Mouse (Mus musculus) limb, embryonic 12.5 days (tissue): ENCODE data around the gene 1700025G04Rik. TPM values are rescaled to one million over a fixed set of nuclear protein-coding genes. Genes with fewer than 3 reads are reported as not detected.

Experiments
- ATAC-seq: fragments of 200-750 bp; cut with Nextera tagmentation; 2 replicates; pipeline ENCODE4 v1.8.0; 2017; ENCODE audit warnings: low read depth, moderate TSS enrichment; ENCODE audit not compliant: insufficient number of reproducible peaks, insufficient read depth, low FRiP score, low TSS enrichment
- H3K27ac ChIP-seq: fragments of 300-500 bp; sonication (generic); 2 replicates; pipeline ENCODE4 v1.5.1; 2016; ENCODE audit warnings: mild to moderate bottlenecking, moderate library complexity
- H3K27me3 ChIP-seq: fragments of 300-500 bp; sonication (generic); 2 replicates; pipeline ENCODE4 v1.6.1; 2016; ENCODE audit warnings: mild to moderate bottlenecking, moderate library complexity
- H3K36me3 ChIP-seq: fragments of 300-500 bp; sonication (generic); 2 replicates; pipeline ENCODE4 v1.6.1; 2016; ENCODE audit warnings: mild to moderate bottlenecking, moderate library complexity
- H3K4me1 ChIP-seq: fragments of 300-500 bp; sonication (generic); replicated peaks from 2 replicates; pipeline ENCODE4 v1.6.1; 2016
- H3K4me2 ChIP-seq: fragments of 300-500 bp; sonication (generic); 2 replicates; pipeline ENCODE4 v1.6.1; 2016; ENCODE audit warnings: mild to moderate bottlenecking, moderate library complexity
- H3K4me3 ChIP-seq: fragments of 300-500 bp; sonication (generic); replicated peaks from 2 replicates; pipeline ENCODE4 v1.5.1; 2016; ENCODE audit warnings: mild to moderate bottlenecking
- H3K9ac ChIP-seq: fragments of 300-500 bp; sonication (generic); replicated peaks from 2 replicates; pipeline ENCODE4 v1.6.1; 2016; ENCODE audit warnings: mild to moderate bottlenecking, moderate library complexity
- H3K9me3 ChIP-seq: fragments of 300-500 bp; sonication (generic); 2 replicates; pipeline ENCODE4 v1.6.1; 2016; ENCODE audit warnings: mild to moderate bottlenecking, moderate library complexity
- WGBS: fragments of 180-500 bp; shearing (Covaris S2); methylation state at CpG from one replicate; pipeline ENCODE4 v1.1.7; 2016; 5-methylcytosine and 5-hydroxymethylcytosine counted together
- polyA plus RNA-seq: library from polyadenylated mRNA; unstranded; fragments of >200 nt; fragmentation: Nextera tagmentation; extraction: Ambion mirVana; gene quantifications from 2 replicates; pipeline ENCODE4 v1.2.1, GENCODE M21; 2016

1700025G04Rik gene
- polyA plus RNA-seq = 28.3 and 31.1 TPM in 2 replicates

- Histone ChIP-seq H3K4me1 (peaks cover 42% of the 10 kb centered on the region), H3K9ac (peak within 1 kb of the TSS; percentile 94), H3K36me3 (no peaks in the 10 kb centered on the region), H3K27ac (peak within 1 kb of the TSS; percentile 84), H3K9me3 (no peaks in the 10 kb centered on the region), H3K27me3 (peaks cover 5% of the 10 kb centered on the region; the same call in 1 of the 2 replicates), H3K4me3 (peak within 1 kb of the TSS; percentile 89), H3K4me2 (peak within 1 kb of the TSS; percentile 89)
- peak; percentile 84 for ATAC-seq
- 0% methylated on average over 39 of the region's 66 CpGs for WGBS
Measured at GRCm38 (mm10) chr1:152090018-152090553, at the start of gene 1700025G04Rik. Gene 1700025G04Rik, minus strand, starts transcription at chr1:152090125.

GRCm38 (mm10) chr1:152139496-152139895 is 49.6 kb upstream of the 1700025G04Rik start:
- H3K27me3 ChIP-seq = no peaks in the 10 kb centered on the region
- H3K9ac ChIP-seq = no peak overlapping the region
- peaks cover 6% of the 10 kb centered on the region; the same call in 1 of the 2 replicates for H3K9me3 ChIP-seq
- H3K4me1 ChIP-seq = no peaks in the 10 kb centered on the region
- 87% methylated on average over 4 of the region's 4 CpGs for WGBS
- no peak overlapping the region for H3K4me3 ChIP-seq
- no peak overlapping the region for H3K27ac ChIP-seq
- ATAC-seq = no peak
- no peaks in the 10 kb centered on the region for H3K36me3 ChIP-seq
- H3K4me2 ChIP-seq = no peak overlapping the region

- H3K4me2 ChIP-seq = no peak overlapping the region
- 83% methylated on average over 15 of the region's 15 CpGs for WGBS
- H3K4me3 ChIP-seq = no peak overlapping the region
- no peaks in the 10 kb centered on the region for H3K36me3 ChIP-seq
- H3K9ac ChIP-seq = no peak overlapping the region
- ATAC-seq = no peak
- no peaks in the 10 kb centered on the region for H3K9me3 ChIP-seq
- H3K4me1 ChIP-seq = no peaks in the 10 kb centered on the region
- H3K27ac ChIP-seq = no peak overlapping the region
- H3K27me3 ChIP-seq = no peaks in the 10 kb centered on the region
Measured at GRCm38 (mm10) chr1:152130029-152130727, 40.3 kb upstream of the 1700025G04Rik start.

GRCm38 (mm10) chr1:152125451-152125850 is 35.5 kb upstream of the 1700025G04Rik start:
- no peak for ATAC-seq
- Histone ChIP-seq H3K4me1 (0 out of 2 replicates have a peak, but pooled peaks cover 5% of the 10 kb centered on the region), H3K27ac (no peak overlapping the region), H3K36me3 (no peaks in the 10 kb centered on the region), H3K4me2 (no peak overlapping the region), H3K4me3 (no peak overlapping the region), H3K27me3 (no peaks in the 10 kb centered on the region), H3K9ac (no peak overlapping the region), H3K9me3 (no peaks in the 10 kb centered on the region)
- WGBS = 92% methylated on average over 7 of the region's 7 CpGs

- Histone ChIP-seq H3K27me3 (no peaks in the 10 kb centered on the region), H3K9ac (no peak overlapping the region), H3K36me3 (no peaks in the 10 kb centered on the region), H3K9me3 (no peaks in the 10 kb centered on the region), H3K4me3 (no peak overlapping the region), H3K27ac (no peak overlapping the region), H3K4me1 (no peaks in the 10 kb centered on the region), H3K4me2 (no peak overlapping the region)
- no peak for ATAC-seq
- WGBS = 97% methylated on average over 1 of the region's 1 CpGs
Measured at GRCm38 (mm10) chr1:152110123-152110522, 20.2 kb upstream of the 1700025G04Rik start.

GRCm38 (mm10) chr1:152106136-152106535 is 16.2 kb upstream of the 1700025G04Rik start:
- no peak for ATAC-seq
- WGBS = 74% methylated on average over 2 of the region's 2 CpGs

GRCm38 (mm10) chr1:152105246-152105645 is 15.3 kb upstream of the 1700025G04Rik start:
- Histone ChIP-seq H3K27me3 (no peaks in the 10 kb centered on the region), H3K36me3 (no peaks in the 10 kb centered on the region), H3K4me1 (peaks cover 5% of the 10 kb centered on the region; the same call in 1 of the 2 replicates), H3K27ac (no peak overlapping the region), H3K4me3 (no peak overlapping the region), H3K4me2 (no peak overlapping the region), H3K9me3 (no peaks in the 10 kb centered on the region), H3K9ac (no peak overlapping the region)
- no peak for ATAC-seq
- 100% methylated on average over 1 of the region's 1 CpGs for WGBS

More at GRCm38 (mm10) chr1:152106136-152106535, 16.2 kb upstream of the 1700025G04Rik start:
- H3K9ac ChIP-seq = no peak overlapping the region
- no peak overlapping the region for H3K27ac ChIP-seq
- no peaks in the 10 kb centered on the region for H3K36me3 ChIP-seq
- no peaks in the 10 kb centered on the region for H3K9me3 ChIP-seq
- no peaks in the 10 kb centered on the region for H3K27me3 ChIP-seq
- peaks cover 5% of the 10 kb centered on the region; the same call in 1 of the 2 replicates for H3K4me1 ChIP-seq
- no peak overlapping the region for H3K4me3 ChIP-seq
- H3K4me2 ChIP-seq = no peak overlapping the region

- no peak for ATAC-seq
- Histone ChIP-seq H3K4me3 (no peak overlapping the region), H3K27ac (no peak overlapping the region), H3K36me3 (no peaks in the 10 kb centered on the region), H3K27me3 (no peaks in the 10 kb centered on the region), H3K9ac (no peak overlapping the region), H3K9me3 (no peaks in the 10 kb centered on the region), H3K4me1 (peaks cover 5% of the 10 kb centered on the region; the same call in 1 of the 2 replicates), H3K4me2 (no peak overlapping the region)
- WGBS = 51% methylated on average over 5 of the region's 5 CpGs
Measured at GRCm38 (mm10) chr1:152101746-152102145, 11.8 kb upstream of the 1700025G04Rik start.

GRCm38 (mm10) chr1:152096045-152096444 is 6.1 kb upstream of the 1700025G04Rik start:
- no peak for ATAC-seq
- no peaks in the 10 kb centered on the region for H3K36me3 ChIP-seq
- H3K27ac ChIP-seq = no peak overlapping the region
- no peak overlapping the region for H3K4me2 ChIP-seq
- H3K9ac ChIP-seq = no peak overlapping the region
- no peak overlapping the region for H3K4me3 ChIP-seq
- H3K4me1 ChIP-seq = peaks cover 3% of the 10 kb centered on the region
- peaks cover 3% of the 10 kb centered on the region; the same call in 1 of the 2 replicates for H3K27me3 ChIP-seq
- WGBS = 35% methylated on average over 3 of the region's 3 CpGs
- H3K9me3 ChIP-seq = no peaks in the 10 kb centered on the region

GRCm38 (mm10) chr1:152090564-152091545 is 930 bp upstream of the 1700025G04Rik start:
- no peaks in the 10 kb centered on the region for H3K9me3 ChIP-seq
- peaks cover 5% of the 10 kb centered on the region; the same call in 1 of the 2 replicates for H3K27me3 ChIP-seq
- H3K27ac ChIP-seq = peak overlapping the region; percentile 84
- peak overlapping the region; percentile 94 for H3K9ac ChIP-seq
- peak overlapping the region; percentile 89 for H3K4me3 ChIP-seq
- H3K4me2 ChIP-seq = peak overlapping the region; percentile 89
- H3K36me3 ChIP-seq = no peaks in the 10 kb centered on the region
- 2% methylated on average over 36 of the region's 36 CpGs for WGBS
- H3K4me1 ChIP-seq = peaks cover 34% of the 10 kb centered on the region
- peak; percentile 83 for ATAC-seq
